Mouse (Mus musculus): ENCODE results near the gene Polr3h. TPM values are rescaled to one million over a fixed set of nuclear protein-coding genes. Genes with fewer than 3 reads are reported as not detected.

Gene Polr3h
- 33.6 TPM for polyA plus RNA-seq (2017; shearing (Covaris generic))

GRCm38 (mm10) chr15:81925760-81926445 lies at the start of gene Polr3h:
Polr3h (minus strand) TSS chr15:81926240.

GRCm38 (mm10) chr15:81960171-81961077 lies 34.4 kb upstream of the Polr3h start, which contains the start of gene Pmm1:
Pmm1 (minus strand) TSS chr15:81960930.

GRCm38 (mm10) chr15:81936679-81937078 lies 10.6 kb upstream of the Polr3h start, which contains the start of gene Csdc2:
Csdc2 (plus strand) TSS chr15:81936759.

GRCm38 (mm10) chr15:81872262-81873136 lies 53.5 kb downstream of the Polr3h start, which contains the start of gene Aco2:
Aco2 (plus strand) TSS chr15:81872309.

GRCm38 (mm10) chr15:81871604-81872261 lies 54.3 kb downstream of the Polr3h start, which contains the start of gene Phf5a:
Phf5a (minus strand) TSS chr15:81871911.

GRCm38 (mm10) chr15:81858517-81859329 lies 67.3 kb downstream of the Polr3h start, which contains the start of gene Tob2:
Tob2 (minus strand) TSS chr15:81858796.

Other genes starting within 250 kb of the Polr3h start
- 0.32 TPM for gene Chadl, start 229.0 kb downstream of the Polr3h start, polyA plus RNA-seq (2017; shearing (Covaris generic))
- gene Zc3h7b, start 181.2 kb downstream of the Polr3h start, polyA plus RNA-seq (2017; shearing (Covaris generic)), result 3.7 TPM
- gene Rangap1, start 180.7 kb downstream of the Polr3h start, polyA plus RNA-seq (2017; shearing (Covaris generic)), result 68.9 TPM
- 31.5 TPM for gene Tef, start 123.8 kb downstream of the Polr3h start, polyA plus RNA-seq (2017; shearing (Covaris generic))
- 345 TPM for gene Tob2, start 67.4 kb downstream of the Polr3h start, polyA plus RNA-seq (2017; shearing (Covaris generic))
- 63.5 TPM for gene Phf5a, start 54.3 kb downstream of the Polr3h start, polyA plus RNA-seq (2017; shearing (Covaris generic))
- gene Aco2, start 53.9 kb downstream of the Polr3h start, polyA plus RNA-seq (2017; shearing (Covaris generic)), result 114 TPM
- gene Csdc2, start 10.5 kb upstream of the Polr3h start, polyA plus RNA-seq (2017; shearing (Covaris generic)), result 0.16 TPM
- gene Pmm1, start 34.7 kb upstream of the Polr3h start, polyA plus RNA-seq (2017; shearing (Covaris generic)), result 13.0 TPM
- not detected for gene 1700029P11Rik, start 54.3 kb upstream of the Polr3h start, polyA plus RNA-seq (2017; shearing (Covaris generic))
- 34.0 TPM for gene Xrcc6, start 61.6 kb upstream of the Polr3h start, polyA plus RNA-seq (2017; shearing (Covaris generic))
- 27.2 TPM for gene Desi1, start 107.6 kb upstream of the Polr3h start, polyA plus RNA-seq (2017; shearing (Covaris generic))
- 193 TPM for gene Snu13, start 121.4 kb upstream of the Polr3h start, polyA plus RNA-seq (2017; shearing (Covaris generic))
- gene 4930407I10Rik, start 132.9 kb upstream of the Polr3h start, polyA plus RNA-seq (2017; shearing (Covaris generic)), result not detected
- 0.13 TPM for gene Mei1, start 143.8 kb upstream of the Polr3h start, polyA plus RNA-seq (2017; shearing (Covaris generic))
- gene Ccdc134, start 201.7 kb upstream of the Polr3h start, polyA plus RNA-seq (2017; shearing (Covaris generic)), result 32.0 TPM
- gene Srebf2, start 220.9 kb upstream of the Polr3h start, polyA plus RNA-seq (2017; shearing (Covaris generic)), result 151 TPM